Mouse (Mus musculus) CD4-positive helper T cell, adult 2 months (primary cell): Measurements from ENCODE around the gene Map3k14.
"Not testable (repeated sequence)": the region's sequence is repeated elsewhere in the genome, so short reads cannot be mapped to it uniquely, and the experiment has no call there.

Source experiments
- DNase-seq: peaks from one replicate; pipeline ENCODE4 v3.0.0-alpha.2; 2012; ENCODE audit warnings: low read depth, missing footprints, low spot score

Map3k14 gene

GRCm38 (mm10) chr11:103246731-103247290, 20.5 kb downstream of the Map3k14 start:
- no peak for DNase-seq

- DNase-seq = no peak
These were observed 21.1 kb downstream of the Map3k14 start for GRCm38 (mm10) chr11:103246081-103246730.

GRCm38 (mm10) chr11:103244856-103245255, 22.4 kb downstream of the Map3k14 start:
- DNase-seq = no peak

- no peak for DNase-seq
These were observed 26.5 kb downstream of the Map3k14 start for GRCm38 (mm10) chr11:103240740-103241139.

- no peak for DNase-seq
These were observed 29.5 kb downstream of the Map3k14 start for GRCm38 (mm10) chr11:103237757-103238156.

- no peak for DNase-seq
These were observed 30.4 kb downstream of the Map3k14 start for GRCm38 (mm10) chr11:103236903-103237302.

DNA sequence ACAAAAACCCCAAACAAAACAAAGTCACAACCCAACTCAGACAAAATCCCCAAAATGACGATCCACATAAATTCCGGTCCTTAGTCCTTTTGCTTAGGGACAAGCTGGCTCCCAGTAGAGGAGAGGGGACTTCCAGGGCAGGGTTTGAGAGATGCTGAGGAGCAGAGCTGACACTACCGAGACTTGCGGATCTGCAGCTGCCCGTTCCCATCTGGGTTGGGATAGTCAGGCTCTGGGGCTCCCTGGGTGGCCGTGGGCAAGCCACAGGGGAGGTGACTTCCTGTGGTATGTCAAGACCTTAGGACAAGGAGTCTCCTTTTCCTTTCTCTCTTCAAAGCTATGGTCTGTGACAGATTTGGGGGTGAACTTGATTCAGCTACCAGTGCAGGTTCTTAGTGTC, 30.8 kb downstream of the Map3k14 start:
- DNase-seq = no peak

DNA sequence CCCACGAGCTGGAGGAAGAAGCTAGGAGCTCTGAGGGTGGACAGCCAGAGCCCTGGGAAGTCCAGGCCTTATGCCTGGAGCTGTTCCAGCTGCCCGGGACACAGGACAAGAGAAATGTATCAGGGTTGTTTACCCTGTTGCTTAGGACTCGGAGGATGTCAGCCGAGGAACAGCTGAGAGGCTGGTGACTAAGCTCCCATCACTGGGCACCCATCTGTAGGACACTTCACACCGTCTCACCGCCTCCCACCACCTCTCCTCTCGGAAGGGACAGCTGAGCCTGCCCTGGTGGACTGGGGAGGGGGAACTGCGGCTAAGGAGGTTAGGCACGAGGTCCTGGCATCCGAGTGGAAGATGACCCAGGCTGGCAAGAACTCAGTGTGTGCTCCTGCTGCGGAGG, 31.6 kb downstream of the Map3k14 start:
- no peak for DNase-seq

GRCm38 (mm10) chr11:103234447-103234846, 32.8 kb downstream of the Map3k14 start:
- DNase-seq = no peak

GRCm38 (mm10) chr11:103232966-103233365, 34.3 kb downstream of the Map3k14 start:
- peak; percentile 72 for DNase-seq

GRCm38 (mm10) chr11:103231367-103231766, 35.9 kb downstream of the Map3k14 start:
- no peak for DNase-seq

- no peak for DNase-seq
These were observed 36.6 kb downstream of the Map3k14 start for GRCm38 (mm10) chr11:103230626-103231025.

GRCm38 (mm10) chr11:103229608-103230007, 37.7 kb downstream of the Map3k14 start:
- no peak for DNase-seq

GRCm38 (mm10) chr11:103223951-103224456, 43.3 kb downstream of the Map3k14 start:
- no peak for DNase-seq

DNA sequence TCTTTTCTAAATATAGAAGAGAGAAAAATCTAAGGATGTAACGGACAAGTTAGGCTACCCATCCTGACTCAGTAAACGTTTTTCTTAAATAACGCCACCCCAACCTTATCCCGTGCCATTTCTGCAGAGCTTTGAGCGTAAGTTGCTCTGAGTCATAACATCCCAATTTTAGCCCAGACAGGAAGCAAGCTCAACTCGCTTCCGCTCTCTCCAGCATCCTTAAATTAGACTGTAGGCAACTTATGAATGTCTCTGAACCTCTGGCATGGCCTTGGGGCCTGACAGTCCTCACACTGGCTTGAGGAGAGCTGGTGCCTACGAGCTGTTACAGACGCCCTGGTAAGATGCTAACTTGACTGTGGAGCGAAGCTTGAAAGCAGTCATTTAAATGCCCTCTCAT, 43.8 kb downstream of the Map3k14 start:
- DNase-seq = no peak

DNA sequence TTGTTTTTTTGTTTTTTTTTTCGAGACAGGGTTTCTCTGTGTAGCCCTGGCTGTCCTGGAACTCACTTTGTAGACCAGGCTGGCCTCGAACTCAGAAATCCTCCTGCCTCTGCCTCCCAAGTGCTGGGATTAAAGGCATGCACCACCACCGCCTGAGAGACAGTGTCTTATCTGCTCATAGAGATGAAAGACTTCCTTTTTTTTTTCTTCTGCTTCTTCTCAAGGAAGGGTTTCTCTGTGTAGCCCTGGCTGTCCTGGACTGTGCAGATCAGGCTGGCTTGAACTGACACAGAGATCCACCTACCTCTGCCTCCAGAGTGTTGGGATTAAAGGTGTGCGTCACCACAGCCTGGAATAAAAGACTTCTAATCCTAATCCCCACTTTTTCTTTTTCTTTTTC, 44.6 kb downstream of the Map3k14 start:
- DNase-seq = not testable (repeated sequence)

DNA sequence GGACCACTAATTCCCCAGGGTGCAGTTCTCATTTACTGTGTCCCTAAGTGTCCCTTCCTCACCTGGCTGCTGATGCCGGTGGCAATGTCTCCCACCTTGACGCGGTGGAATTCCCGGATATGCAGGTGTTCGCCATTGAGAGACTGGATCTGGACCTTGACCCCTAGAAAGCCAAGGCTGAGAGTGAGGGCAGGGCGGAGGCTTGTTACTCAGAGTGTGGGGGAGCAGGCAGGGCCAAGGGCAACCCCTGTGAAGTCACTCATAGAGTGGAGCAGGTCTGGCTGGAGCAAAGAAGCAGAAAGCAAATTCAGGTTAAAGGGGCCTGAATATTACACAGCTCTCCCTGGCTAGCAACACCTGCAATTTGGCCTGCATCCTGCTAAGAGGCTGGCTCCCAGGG, 45.8 kb downstream of the Map3k14 start:
- DNase-seq = no peak

DNA sequence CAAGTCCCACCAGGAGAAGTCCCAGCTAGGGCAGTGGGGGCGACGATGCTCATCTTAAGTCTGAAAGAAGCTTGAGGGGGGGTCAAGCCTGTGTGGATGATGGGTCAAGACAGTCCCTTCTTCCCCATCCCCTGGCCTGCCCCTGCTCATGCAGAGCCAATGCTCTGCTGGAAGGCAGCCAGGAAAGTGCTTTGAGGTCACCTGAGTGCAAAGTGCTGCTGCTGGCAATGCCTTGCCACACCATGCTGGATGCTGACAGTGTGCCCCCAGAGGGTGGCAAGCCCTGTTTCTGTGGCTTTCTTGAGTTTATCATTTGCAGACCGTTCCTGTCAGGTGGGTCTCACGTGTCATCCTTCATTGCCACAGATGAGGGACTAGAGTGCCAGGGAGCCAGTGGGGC, 47.3 kb downstream of the Map3k14 start:
- no peak for DNase-seq

- DNase-seq = no peak
These were observed 48.0 kb downstream of the Map3k14 start for GRCm38 (mm10) chr11:103219259-103219658.

- no peak for DNase-seq
These were observed 48.8 kb downstream of the Map3k14 start for GRCm38 (mm10) chr11:103218517-103218901.

- DNase-seq = peak; percentile 88
These were observed 49.3 kb downstream of the Map3k14 start, which contains the start of gene Spata32 for GRCm38 (mm10) chr11:103217790-103218516. Gene Spata32, minus strand, starts transcription at chr11:103218432.

DNA sequence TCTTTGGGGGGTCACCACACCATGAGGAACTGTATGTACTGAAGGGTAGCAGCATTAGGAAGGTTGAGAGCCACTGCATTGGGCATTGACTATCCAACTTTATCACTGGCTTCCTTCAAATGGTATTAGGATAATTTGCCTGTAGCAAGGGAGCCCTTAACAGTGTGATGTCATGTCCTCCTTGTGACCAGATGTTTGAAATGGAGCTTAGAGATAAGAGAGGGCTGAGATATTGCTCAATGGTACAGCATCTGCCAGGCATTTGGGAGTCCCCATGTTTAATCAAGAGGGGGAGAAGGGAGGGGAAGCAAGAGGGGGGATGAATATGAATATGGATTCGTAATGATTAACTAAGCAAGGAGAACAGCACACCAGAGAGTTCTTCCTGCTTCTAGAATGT, 51.9 kb downstream of the Map3k14 start:
- DNase-seq = no peak

- DNase-seq = no peak
These were observed 53.6 kb downstream of the Map3k14 start for GRCm38 (mm10) chr11:103213712-103214111.
